Mouse (Mus musculus): ENCODE measurements around the gene Prpf39.
A peak's percentile ranks its signal among the peaks of the same experiment; 100 is the strongest.

The Prpf39 gene

GRCm38 (mm10) chr12:65036190-65036870 lies at the start of gene Prpf39:
TSS of gene Prpf39 (plus strand) at chr12:65036333.
- peak; percentile 91 for DNase-seq

DNA sequence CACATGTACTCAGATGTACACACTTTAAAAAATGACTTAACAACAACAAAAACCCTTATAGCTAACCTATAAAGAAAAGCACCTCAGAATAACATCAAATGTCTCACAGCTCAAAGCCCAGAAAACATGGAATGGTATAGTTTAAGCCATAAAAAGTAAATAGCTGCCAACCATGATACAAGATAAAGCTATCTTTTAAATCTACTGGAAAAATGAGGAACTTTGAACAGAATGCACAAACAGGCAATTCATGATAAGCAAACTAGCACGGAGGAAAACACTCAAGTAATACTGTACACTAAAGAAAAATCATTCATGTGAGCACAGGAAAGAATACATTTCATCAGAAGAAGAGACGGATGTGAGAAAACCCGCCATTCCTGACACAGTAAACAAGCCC lies 28.4 kb upstream of the Prpf39 start:
- DNase-seq = no peak

DNA sequence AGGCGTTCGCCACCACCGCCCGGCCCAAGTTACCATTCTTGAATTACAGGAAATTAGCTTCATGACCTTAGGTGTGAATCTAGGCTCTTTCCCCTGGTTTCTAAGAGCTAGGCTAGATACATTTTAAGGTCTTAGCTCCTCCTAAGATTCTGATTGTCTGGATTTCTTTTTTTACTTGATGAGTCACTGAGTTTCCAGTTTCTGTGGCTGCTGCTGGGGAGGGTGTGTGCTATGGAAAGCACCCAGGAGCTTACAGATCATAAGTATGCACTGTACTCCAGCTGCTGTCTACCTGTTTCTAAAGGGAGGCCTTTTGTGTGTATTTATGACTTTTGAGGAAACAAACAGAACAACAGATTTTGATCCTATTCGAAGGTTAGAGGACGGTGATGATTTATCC lies 13.3 kb upstream of the Prpf39 start:
- DNase-seq = no peak

DNA sequence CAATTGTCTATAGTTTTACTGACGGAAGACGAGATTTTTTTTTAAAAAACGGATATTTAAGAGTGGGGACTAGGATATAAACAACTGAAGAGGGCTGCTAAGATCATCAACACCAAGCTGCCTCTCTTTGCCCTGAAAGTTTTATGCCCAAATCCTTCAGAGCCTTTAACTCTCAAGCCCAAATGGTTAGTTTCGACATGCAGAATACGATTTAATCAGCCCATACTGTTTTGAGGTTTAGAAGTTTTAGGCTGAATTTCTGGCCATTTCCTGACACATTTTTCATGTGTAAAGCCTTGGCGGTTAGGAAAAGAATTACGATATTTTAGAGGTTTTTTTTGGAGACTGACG lies 319 bp upstream of the Prpf39 start:
- DNase-seq = no peak

DNA sequence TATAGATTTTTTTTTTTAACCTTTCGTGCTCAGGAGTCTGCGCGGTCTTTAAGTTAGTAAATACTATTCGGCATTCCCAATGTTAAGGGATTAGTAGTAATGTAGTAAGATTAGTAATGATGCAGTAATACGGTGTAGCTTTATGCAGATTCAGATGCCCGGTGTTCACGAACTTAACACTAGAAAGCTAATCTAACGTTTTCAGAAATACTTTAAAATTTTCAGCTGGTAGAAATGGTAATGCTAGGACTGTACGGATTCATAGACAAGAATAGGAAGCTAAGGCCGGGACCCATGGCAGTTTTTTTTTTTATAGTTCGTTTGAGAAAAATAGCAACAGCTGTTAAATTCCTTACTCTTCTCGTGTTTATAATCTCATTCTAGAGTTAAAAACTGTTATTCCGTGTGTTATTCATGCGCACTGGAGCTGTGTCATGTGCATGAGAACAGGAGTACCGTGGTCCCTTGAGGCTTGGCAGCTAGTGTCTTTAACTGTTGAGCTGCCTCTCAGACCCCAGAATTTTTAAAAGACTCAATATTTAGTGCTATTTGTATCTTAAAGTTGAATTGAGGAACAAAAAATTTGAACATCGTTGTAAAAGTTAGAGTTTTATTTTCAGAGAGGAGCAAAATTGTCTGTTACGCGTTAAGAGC lies 886 bp downstream of the Prpf39 start:
- DNase-seq = no peak

GRCm38 (mm10) chr12:65037546-65037937 lies 1.4 kb downstream of the Prpf39 start:
- no peak for DNase-seq

DNA sequence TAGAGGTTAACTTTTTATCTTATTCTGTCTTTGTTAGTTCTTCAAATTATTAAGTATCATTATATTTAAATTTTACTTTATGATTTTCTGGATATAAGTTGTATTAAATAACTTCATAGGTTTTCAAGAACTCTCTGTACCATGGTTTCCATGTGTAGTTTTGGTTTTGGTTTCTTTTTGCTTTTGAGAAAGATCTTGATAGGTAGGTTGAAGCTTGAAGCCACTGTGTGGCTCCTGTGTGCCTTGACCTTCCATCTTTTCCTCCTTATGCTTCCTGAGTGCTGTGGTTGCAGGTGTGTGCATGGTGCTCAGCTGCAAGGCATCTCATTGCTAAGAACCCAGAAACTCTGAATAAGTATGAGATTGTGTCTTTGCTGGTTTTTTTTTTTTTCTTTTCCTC lies 12.7 kb downstream of the Prpf39 start:
- no peak for DNase-seq

DNA sequence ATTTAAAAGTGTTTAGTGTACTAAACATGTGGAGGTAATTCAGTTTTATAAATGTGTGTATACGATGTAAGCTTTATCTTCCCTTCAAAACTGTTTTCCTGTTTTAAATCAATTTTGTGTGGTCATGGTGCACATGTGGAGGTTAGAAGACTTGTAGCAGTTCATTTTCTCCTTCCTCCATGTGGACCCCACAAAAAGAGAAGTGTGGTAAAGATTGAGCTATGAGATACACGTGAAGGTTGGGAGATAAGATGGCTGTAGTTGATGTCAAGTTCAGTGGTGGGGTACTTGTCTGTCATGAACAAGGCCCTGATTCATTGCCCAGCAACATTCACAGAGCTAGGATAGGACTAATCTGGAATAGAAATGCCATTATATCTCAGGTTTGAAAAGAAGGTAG lies 22.1 kb downstream of the Prpf39 start:
- no peak for DNase-seq

- no peak for DNase-seq
Observed at GRCm38 (mm10) chr12:65061082-65061481, 24.9 kb downstream of the Prpf39 start.

DNA sequence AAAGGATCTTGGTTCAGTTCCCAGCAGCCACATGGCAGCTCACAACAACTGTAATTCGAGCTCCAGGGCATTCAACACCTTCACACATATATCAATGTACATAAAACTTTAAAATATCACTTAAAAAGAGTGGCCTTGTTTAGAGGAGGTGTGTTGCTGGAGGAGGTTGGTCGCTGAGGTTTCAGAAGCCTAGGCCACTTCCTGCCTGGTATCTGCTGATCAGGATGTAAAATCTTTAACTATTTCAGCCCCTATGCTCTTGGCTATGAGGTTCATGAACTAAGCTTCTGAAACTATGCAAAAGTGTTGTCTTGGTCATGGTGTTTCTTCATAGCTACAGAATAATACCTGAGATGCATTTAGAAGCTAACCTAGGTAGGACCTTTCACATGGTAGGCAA lies 29.1 kb downstream of the Prpf39 start:
- no peak for DNase-seq

DNA sequence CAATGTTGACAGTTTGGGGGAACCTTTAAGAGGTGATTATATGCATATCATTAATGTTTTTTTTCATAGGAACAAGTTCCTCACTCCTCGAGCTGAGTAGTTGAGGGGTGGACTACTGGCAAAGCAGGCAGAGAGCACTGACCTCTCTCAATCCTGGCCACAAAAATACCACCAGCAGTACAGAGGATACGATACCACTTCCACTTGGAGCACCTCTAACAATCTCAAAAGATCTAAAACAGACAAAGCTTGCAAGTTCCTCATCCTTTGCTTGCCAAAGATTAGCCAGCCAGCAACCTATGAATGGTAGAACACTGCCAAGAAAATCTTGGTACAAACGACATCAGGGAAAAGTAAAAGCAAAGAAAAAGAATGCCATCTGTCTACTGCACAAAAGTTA lies 30.1 kb downstream of the Prpf39 start:
- no peak for DNase-seq

GRCm38 (mm10) chr12:65068409-65068808 lies 32.3 kb downstream of the Prpf39 start:
- DNase-seq = no peak

DNA sequence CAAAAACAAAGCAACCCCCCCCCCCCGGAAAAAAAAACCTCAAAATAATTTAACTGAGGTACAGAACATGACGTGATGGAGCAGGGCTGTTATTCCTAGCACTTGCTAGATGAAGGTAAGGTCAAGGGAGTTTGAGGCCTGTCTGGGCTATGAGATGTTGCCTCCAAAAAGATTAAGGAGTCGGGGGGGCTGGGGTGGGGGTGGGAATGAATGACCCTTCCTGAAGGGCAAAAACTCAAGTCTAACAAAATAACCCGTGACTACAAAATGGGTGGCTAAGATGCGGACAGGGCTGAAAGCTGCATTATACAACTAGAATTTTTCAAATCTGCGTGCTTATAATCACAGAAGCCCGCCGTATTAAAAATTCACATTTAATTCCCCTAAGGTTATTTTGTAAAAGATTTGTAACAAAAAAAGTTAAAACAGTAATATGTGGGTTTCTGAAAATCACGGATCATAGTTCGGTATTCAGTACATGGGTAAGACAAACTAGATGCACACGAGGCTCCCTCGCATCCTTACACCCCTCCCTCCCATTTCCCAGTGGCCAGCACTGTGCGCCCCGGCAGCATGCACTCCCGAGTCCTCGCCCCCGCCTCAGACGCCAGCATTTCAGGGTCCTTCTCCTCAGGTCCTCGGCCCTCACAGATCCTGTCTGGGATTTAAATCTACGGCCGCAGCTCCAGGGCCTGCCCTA lies 36.9 kb downstream of the Prpf39 start:
- no peak for DNase-seq

DNA sequence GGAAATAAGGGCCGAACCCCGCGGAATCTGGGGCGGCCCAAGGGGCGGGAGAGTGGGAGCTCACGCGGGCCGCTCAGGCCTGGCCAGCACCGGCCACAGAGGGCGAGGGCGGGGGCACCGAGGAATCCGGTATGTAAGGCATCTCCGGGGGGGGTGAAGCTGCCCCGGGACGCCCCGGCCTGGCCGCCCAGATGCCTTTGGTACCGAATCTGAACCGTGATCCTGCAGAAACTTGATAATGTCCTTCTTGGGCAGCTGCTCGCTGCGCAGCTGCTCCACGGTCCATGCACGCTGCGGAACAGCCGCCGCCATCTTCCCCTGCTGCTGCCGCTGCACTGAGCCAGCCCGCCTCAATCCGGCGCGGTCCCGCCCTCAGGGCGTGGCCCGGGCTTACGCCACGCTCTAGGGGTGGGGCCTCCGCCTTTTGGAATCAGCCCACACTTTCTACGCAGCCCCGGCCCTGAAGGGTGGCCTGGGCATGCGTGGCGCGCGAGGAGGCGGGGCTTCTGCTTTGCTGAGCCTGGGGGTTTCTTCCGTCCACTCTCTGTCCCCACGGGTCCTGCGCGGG lies 37.6 kb downstream of the Prpf39 start, which contains the start of gene Fkbp3:
Fkbp3 (minus strand) TSS at position 397 of the 568 bp plus-strand sequence.
- DNase-seq = peak; percentile 98

DNA sequence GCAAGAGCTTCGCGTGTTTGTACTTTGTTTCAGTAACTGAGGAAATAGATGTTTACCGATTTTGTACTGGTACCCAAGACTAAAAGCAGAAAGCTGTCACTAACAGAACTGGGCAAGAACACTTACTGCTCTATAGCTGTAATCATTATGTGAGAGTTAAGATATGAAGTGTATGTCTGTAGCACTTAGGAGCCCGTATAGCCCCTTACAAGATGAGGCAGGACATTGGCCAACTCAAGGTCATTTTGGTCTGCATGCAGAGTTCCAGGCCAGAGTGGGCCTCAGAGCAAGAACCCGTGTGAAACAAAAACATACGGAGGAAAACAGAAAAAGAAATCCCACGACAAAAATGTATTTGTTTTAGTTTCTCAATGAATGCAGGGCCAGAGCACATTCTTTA lies 38.5 kb downstream of the Prpf39 start:
- DNase-seq = peak; percentile 19

DNA sequence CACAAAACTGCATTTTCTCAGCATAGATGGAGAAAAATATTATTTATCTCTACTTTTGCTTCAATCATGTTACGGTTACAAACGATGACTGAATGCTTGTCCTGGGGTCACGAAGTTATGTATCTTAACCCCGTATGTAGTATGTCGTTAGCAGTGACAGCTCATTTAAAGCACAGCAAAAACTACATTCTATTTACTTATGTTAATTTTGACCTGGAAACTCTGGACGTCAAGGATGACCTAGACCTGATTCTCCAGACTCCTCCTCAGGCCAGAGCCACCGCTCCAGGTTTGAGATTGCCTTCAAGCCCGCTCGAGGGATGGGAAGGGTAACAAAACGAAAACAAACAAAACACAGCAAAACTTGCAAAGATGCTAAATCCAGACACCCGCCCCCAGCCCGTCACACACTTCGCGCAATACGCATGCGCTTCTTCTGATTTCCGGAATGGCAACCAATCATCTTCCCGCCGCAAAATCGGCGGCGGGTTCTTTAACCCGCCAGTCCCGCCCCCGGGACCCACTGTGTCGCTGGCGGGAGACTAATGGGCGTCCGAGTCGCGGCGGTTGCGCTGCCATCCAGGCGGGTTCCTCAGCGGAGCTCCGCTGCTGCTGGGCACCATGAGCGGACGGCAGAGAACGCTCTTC lies 39.1 kb downstream of the Prpf39 start, which contains the start of gene Fancm:
Fancm (plus strand) TSS at position 519 of the 648 bp plus-strand sequence.
- DNase-seq = peak; percentile 93

DNA sequence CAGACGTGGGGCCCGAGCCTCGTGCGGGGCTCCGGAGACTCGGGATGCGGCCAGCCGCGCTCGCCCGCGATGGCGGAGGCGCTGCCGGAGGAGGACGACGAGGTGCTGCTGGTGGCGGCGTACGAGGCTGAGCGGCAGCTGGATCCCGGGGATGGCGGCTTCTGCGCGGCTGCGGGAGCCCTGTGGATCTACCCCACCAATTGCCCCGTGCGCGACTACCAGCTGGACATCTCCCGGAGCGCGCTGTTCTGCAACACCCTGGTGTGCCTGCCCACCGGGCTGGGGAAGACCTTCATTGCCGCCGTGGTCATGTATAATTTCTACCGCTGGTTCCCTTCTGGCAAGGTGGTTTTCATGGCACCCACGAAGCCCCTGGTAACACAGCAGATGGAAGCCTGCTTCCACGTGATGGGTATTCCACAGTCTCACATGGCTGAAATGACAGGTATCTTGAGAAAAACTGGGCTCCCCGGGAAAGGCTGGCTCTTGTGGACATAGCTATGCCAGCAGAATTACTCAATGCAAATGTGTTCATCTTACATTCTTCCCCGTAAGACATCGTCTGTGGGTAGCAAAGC lies 39.7 kb downstream of the Prpf39 start:
- DNase-seq = peak; percentile 10

DNA sequence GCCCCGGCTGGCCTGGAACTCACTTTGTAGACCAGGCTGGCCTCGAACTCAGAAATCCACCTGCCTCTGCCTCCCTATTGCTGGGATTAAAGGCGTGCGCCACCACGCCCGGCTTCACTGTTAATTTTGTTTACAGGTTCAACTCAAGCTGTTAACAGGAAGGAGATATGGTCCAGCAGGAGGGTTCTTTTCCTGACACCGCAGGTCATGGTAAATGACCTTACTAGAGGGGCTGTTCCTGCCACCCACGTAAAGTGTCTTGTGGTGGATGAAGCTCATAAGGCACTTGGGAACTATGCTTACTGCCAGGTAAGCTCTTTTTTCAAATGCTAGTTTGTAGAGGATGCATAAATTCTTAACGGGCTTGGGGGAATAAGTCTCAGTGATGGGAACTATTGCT lies 40.8 kb downstream of the Prpf39 start:
- no peak for DNase-seq

GRCm38 (mm10) chr12:65108746-65109145 lies 72.6 kb downstream of the Prpf39 start:
- DNase-seq = no peak

- DNase-seq = no peak
Observed at GRCm38 (mm10) chr12:65111503-65111902, 75.4 kb downstream of the Prpf39 start.

GRCm38 (mm10) chr12:65112811-65113210 lies 76.7 kb downstream of the Prpf39 start:
- no peak for DNase-seq
